Mouse (Mus musculus) CH12.LX (cell line): ENCODE data around the gene Fam171b. TPM values are rescaled to one million over a fixed set of nuclear protein-coding genes. Genes with fewer than 3 reads are reported as not detected.

ENCODE experiments used
- polyA plus RNA-seq: library from polyadenylated mRNA; unstranded; fragments of >175 nt; gene quantifications from 2 replicates; pipeline ENCODE4 v1.2.1, GENCODE M21; 2012; ENCODE audit warnings: low read depth; ENCODE audit not compliant: insufficient read length
- total RNA-seq, 2 experiments: library from RNA; depleted of rRNA; stranded (reverse); fragments of 300-350 nt in 1 of 2; fragments of >200 nt in 1 of 2; gene quantifications; 2 replicates each; pipeline ENCODE4 v1.2.3; 2012 to 2014

Fam171b gene
- total and polyA plus RNA-seq, 3 experiments = 0.72 to 2.1 (median 0.77) TPM

Other genes starting within 250 kb of the Fam171b start
- 172 and 176 TPM in 2 replicates for gene Zc3h15, start 168.2 kb upstream of the Fam171b start, total RNA-seq (2012; rRNA removed)
- gene Zc3h15, start 168.2 kb upstream of the Fam171b start, total RNA-seq (2014; rRNA removed) = 233 and 262 TPM in 2 replicates
- 277 and 339 TPM in 2 replicates for gene Zc3h15, start 168.2 kb upstream of the Fam171b start, polyA plus RNA-seq
- 25.0 and 25.5 TPM in 2 replicates for gene Itgav, start 88.2 kb upstream of the Fam171b start, total RNA-seq (2012; rRNA removed)
- gene Itgav, start 88.2 kb upstream of the Fam171b start, total RNA-seq (2014; rRNA removed) = 16.2 and 16.7 TPM in 2 replicates
- gene Itgav, start 88.2 kb upstream of the Fam171b start, polyA plus RNA-seq = 19.7 and 28.2 TPM in 2 replicates
- not detected in 2 replicates for gene Zswim2, start 128.6 kb downstream of the Fam171b start, total RNA-seq (2012; rRNA removed)
- not detected in 2 replicates for gene Zswim2, start 128.6 kb downstream of the Fam171b start, total RNA-seq (2014; rRNA removed)
- gene Zswim2, start 128.6 kb downstream of the Fam171b start, polyA plus RNA-seq = not detected in 2 replicates
- gene Gm13698, start 143.1 kb downstream of the Fam171b start, total RNA-seq (2012; rRNA removed) = 0.04 TPM in 1 of 2 replicates, not detected in the other
- 0.34 and 0.44 TPM in 2 replicates for gene Gm13698, start 143.1 kb downstream of the Fam171b start, total RNA-seq (2014; rRNA removed)
- gene Gm13698, start 143.1 kb downstream of the Fam171b start, polyA plus RNA-seq = not detected in 2 replicates
- 0.04 TPM in 1 of 2 replicates, not detected in the other for gene Gm13693, start 148.9 kb downstream of the Fam171b start, total RNA-seq (2012; rRNA removed)
- 0.34 and 0.44 TPM in 2 replicates for gene Gm13693, start 148.9 kb downstream of the Fam171b start, total RNA-seq (2014; rRNA removed)
- gene Gm13693, start 148.9 kb downstream of the Fam171b start, polyA plus RNA-seq = not detected in 2 replicates
- gene Gm13695, start 154.7 kb downstream of the Fam171b start, total RNA-seq (2012; rRNA removed) = 0.04 TPM in 1 of 2 replicates, not detected in the other
- 0.34 TPM in 1 of 2 replicates, not detected in the other for gene Gm13695, start 154.7 kb downstream of the Fam171b start, total RNA-seq (2014; rRNA removed)
- gene Gm13695, start 154.7 kb downstream of the Fam171b start, polyA plus RNA-seq = not detected in 2 replicates
- 0.04 TPM in 1 of 2 replicates, not detected in the other for gene Gm13696, start 160.5 kb downstream of the Fam171b start, total RNA-seq (2012; rRNA removed)
- 0.34 and 0.44 TPM in 2 replicates for gene Gm13696, start 160.5 kb downstream of the Fam171b start, total RNA-seq (2014; rRNA removed)
- gene Gm13696, start 160.5 kb downstream of the Fam171b start, polyA plus RNA-seq = not detected in 2 replicates
- gene Gm13694, start 166.3 kb downstream of the Fam171b start, total RNA-seq (2012; rRNA removed) = 0.04 TPM in 1 of 2 replicates, not detected in the other
- gene Gm13694, start 166.3 kb downstream of the Fam171b start, total RNA-seq (2014; rRNA removed) = 0.34 and 0.44 TPM in 2 replicates
- gene Gm13694, start 166.3 kb downstream of the Fam171b start, polyA plus RNA-seq = not detected in 2 replicates
- 0.04 TPM in 1 of 2 replicates, not detected in the other for gene Gm13697, start 172.1 kb downstream of the Fam171b start, total RNA-seq (2012; rRNA removed)
- 0.34 and 0.44 TPM in 2 replicates for gene Gm13697, start 172.1 kb downstream of the Fam171b start, total RNA-seq (2014; rRNA removed)
- not detected in 2 replicates for gene Gm13697, start 172.1 kb downstream of the Fam171b start, polyA plus RNA-seq
- 0.04 TPM in 1 of 2 replicates, not detected in the other for gene Gm13691, start 177.9 kb downstream of the Fam171b start, total RNA-seq (2012; rRNA removed)
- gene Gm13691, start 177.9 kb downstream of the Fam171b start, total RNA-seq (2014; rRNA removed) = 0.34 and 0.44 TPM in 2 replicates
- not detected in 2 replicates for gene Gm13691, start 177.9 kb downstream of the Fam171b start, polyA plus RNA-seq